Mouse (Mus musculus): ENCODE measurements at regions not wholly inside any gene's neighbourhood (a gene's known extent, or its start where the extent isn't known, plus 50 kb on each side); places are given as distances from the start of the nearest gene placed in this dataset.

DNA sequence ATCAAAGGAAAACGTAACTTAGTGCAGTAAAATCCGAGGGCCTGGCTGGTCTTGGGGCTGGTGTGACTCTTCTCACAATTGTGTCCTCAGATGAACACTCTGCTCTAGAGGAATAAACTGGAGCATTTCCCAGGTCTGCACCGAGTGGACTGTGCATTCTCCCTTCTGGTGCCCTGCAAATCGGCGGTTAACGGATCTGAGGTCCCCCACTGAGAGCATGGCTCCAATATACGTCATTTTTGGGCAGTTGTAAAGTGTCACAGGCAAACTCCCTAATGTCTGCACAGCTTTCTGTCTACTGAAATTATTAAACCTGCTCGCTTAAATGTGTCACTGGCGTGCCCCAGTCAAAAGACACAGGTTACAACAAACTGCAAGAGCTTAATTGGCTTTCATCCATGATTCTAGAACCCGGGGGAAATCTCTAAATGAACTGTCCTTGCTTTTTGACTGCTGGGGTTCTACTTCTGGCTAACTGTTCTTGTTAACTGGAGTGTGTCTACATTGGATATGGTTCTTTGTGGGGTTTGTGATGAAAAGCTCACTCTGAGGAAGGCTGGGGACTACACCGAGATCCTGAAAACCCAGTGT is 93.7 kb upstream of the Gm47985 start:
- DNase-seq (ENCODE audit: low read depth): no peak

GRCm38 (mm10) chr1:151092035-151092434 is 90.3 kb upstream of the Gm47985 start:
- no peak for DNase-seq (ENCODE audit: low read depth)

DNA sequence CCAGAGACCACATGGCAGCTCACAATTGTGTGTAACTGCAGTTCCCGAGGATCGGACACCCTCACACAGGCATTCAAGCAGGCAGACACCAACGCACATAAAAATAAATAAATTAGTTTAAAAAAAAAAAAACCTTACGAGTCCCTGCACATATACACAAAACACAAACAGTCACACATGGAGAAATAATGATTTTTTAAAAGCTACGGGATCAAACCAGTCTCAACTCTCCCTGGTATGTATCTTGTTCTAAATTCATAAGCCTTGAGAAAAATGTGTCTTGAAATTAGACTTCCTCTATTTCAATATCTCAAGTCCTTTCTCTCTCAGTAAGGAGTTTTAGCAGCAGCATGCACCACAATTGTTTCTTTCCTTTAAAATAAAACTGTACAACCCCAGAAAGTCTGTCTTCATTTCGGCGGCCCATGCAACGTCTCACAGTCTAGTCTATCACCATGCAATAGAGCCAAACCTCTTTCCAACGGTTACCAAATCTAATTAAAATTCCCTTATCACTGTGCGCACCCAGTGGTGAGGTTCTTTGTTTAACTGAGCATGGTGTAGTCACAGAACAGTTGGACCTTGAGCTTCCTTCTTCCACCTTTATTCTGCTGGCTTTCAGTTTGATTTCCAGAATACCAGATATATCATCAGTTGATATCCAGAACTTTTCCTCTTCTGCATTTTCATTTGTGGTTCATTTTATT is 86.8 kb upstream of the Gm47985 start:
- DNase-seq (ENCODE audit: low read depth): no peak

GRCm38 (mm10) chr1:151096079-151096478 is 86.3 kb upstream of the Gm47985 start:
- DNase-seq (ENCODE audit: low read depth): no peak

GRCm38 (mm10) chr1:151097506-151097905 is 84.8 kb upstream of the Gm47985 start:
- no peak for DNase-seq (ENCODE audit: low read depth)

DNA sequence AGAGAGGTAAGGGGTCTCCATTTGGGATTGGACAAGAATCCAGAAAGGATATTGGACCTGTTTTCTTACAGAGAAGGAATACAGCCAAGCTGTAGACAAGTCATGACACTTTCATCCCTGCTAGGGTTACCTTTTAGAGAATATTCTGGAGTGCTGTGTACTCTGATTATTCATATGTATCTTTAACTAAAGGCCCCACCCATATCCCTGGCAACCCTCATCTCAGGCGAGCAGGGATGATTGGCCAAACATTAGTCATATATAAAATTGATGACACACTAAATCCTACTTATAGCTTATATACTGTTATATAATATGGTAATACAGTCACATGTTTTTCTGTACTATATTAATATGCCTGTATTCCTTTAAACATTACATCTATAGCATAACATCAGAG is 83.6 kb upstream of the Gm47985 start:
- DNase-seq (ENCODE audit: low read depth): no peak

DNA sequence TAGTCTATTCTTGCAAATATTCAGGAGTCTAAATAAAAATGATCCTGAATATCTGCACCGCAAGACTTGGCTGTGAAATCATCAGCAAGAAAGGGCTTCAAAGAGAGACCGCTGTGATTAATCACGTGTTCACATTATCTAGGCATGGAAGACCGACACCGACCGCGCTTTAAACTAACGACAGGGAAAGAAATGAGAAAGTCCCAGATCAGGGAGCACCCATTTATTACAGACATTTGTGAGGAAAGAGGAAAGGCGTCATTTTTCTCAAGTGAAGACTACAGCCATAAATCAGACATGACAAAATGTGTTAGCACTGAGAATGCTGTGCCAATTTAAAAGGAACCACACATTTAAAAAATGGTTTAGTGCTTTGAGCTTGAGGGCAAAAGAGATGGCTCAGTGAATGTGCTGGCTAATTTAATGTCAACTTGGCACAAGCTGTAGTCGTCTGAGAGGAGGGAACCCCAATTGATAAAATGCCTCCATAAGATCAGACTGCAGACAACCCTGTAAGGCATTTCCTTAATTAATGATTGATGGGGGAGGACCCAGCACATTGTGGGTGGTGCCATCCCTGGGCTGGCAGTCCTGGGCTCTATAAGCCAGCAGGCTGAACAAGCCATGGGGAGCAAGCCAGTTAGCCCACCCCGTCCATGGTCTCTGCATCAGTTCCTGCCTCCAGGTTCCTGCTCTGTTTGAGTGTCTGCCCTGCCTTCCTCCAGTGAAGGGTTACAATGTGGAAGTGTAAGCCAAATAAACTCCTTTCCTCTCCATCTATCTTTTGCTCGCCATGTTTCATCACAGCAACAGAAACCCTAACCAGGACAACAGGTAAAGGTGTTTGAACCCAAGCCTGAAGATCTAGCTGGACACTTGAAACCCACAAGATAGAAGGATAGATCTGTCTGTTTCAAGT is 81.5 kb upstream of the Gm47985 start:
- DNase-seq (ENCODE audit: low read depth): no peak

DNA sequence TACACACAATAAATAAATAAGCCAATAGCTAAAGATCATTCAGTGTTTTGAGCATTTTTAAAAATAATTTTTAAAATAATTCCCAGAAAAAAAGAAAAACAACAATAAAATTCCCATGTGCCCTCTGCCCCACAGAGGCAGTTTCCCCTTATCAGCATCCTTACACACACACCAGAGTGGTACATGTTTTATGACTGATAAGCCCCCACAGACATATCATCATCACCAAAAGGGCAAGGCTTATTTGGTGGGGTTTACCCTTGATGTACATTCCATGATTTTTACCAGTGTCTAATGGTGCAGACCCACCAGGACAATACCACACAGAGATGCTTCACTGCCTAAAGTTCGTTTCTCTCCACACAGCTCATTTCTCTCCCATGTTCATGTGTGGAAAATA is 80.8 kb upstream of the Gm47985 start:
- DNase-seq (ENCODE audit: low read depth): no peak

- no peak for DNase-seq (ENCODE audit: low read depth)
These were observed 80.3 kb upstream of the Gm47985 start for GRCm38 (mm10) chr1:151102061-151102460.

- no peak for DNase-seq (ENCODE audit: low read depth)
These were observed 79.5 kb upstream of the Gm47985 start for GRCm38 (mm10) chr1:151102646-151103391.

DNA sequence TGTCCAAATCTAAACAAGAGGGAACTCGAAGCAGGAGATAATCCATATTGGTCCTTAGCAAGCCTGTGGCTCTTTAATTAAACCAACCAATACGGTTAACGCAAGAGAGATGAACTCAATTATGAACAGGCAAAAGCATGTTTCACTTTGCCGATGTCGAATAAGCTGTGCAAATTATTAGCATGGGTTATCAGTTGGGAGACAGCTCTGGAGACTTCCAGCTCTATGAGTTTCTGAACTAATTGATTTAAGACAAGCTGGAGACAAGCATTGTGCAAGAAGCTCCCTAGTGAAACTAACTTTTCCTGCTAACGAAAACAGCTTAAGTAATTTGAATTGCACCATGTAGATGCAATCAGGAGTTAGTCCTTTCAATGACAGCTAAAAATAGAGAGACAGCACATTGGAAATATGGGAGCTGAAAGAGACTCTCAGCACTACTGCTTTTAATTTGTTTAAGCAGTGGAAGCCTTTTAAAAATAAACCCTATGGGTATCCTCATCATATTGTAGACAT is 78.8 kb upstream of the Gm47985 start:
- no peak for DNase-seq (ENCODE audit: low read depth)

- DNase-seq (ENCODE audit: low read depth): no peak
These were observed 78.0 kb upstream of the Gm47985 start for GRCm38 (mm10) chr1:151104346-151104745.

DNA sequence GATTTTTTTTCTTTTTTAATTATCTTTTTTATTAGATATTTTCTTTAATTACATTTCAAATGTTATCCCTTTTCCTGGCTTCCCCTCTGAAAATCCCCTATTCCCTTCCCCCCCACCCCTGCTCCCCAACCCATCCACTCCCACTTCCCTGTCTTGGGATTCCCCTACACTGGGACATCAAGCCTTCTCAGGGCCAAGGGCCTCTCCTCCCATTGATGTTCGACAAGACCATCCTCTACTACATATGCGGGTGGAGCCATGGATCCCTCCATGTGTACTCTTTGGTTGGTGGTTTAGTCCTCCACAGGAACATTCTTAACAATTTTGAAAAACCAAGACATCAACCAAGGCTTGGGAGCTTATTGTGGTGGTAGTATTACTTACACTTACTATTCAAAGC is 77.5 kb upstream of the Gm47985 start:
- DNase-seq (ENCODE audit: low read depth): no peak

- DNase-seq (ENCODE audit: low read depth): no peak
These were observed 77.1 kb upstream of the Gm47985 start for GRCm38 (mm10) chr1:151105251-151105650.

GRCm38 (mm10) chr1:151107401-151107800 is 74.9 kb upstream of the Gm47985 start:
- DNase-seq (ENCODE audit: low read depth): no peak

- no peak for DNase-seq (ENCODE audit: low read depth)
These were observed 73.0 kb upstream of the Gm47985 start for GRCm38 (mm10) chr1:151109333-151109732.

GRCm38 (mm10) chr1:151110412-151110811 is 71.9 kb upstream of the Gm47985 start:
- no peak for DNase-seq (ENCODE audit: low read depth)

DNA sequence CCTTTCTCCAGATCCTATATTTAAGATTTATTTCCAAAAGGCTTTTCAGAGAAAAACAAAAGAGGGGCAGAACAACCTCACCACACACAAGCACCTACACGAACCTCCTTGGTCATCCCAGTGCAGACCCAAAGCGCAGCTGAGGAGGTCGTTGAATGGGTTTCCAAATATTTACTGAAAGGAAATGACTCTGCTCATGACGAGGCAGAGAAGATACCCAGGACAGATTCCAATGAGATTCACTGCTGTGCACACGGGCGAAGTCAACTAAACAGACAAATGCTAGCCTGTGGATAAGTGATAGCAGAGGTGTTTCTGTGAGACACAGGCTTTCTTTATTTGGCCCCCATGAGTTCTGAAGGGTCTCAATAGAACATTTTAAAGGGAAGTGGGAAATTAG is 70.7 kb upstream of the Gm47985 start:
- no peak for DNase-seq (ENCODE audit: low read depth)

DNA sequence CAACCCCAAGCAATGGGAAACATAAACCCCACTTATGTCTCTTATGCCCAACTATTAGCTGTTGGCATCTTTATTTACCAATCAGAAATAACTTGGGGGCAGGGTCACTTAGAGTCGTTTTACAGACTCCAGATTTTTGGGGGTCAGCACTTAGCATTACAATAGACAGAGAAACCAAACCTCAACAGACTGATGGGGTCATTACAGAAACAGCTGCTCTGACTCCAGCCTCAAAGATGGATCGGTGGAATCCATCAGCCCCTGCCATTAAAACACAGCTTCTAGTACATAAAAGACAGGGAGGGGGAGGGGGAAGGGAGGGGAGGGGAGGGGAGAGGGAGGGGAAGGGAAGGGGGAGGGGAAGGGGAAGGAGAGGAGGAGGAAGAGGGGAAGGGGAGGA is 69.9 kb upstream of the Gm47985 start:
- DNase-seq (ENCODE audit: low read depth): no peak

DNA sequence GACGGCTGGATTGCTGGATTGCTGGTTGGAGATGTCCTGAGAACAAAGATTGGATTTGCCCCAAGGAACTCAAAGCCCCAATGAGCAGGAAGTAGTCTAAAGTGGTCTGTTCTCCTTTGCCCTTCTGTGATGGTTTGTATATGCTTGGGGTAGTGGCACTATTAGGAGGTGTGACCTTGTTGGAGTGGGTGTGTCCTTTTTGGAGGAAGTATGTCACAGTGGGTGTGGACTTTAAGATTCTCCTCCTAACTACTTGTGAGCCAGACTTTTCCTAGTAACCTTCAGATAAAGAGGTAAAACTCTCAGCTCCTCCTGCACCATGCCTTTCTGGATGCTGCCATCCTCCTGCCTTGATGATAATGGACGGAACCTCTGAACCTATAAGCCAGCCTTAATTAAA is 69.1 kb upstream of the Gm47985 start:
- DNase-seq (ENCODE audit: low read depth): no peak

DNA sequence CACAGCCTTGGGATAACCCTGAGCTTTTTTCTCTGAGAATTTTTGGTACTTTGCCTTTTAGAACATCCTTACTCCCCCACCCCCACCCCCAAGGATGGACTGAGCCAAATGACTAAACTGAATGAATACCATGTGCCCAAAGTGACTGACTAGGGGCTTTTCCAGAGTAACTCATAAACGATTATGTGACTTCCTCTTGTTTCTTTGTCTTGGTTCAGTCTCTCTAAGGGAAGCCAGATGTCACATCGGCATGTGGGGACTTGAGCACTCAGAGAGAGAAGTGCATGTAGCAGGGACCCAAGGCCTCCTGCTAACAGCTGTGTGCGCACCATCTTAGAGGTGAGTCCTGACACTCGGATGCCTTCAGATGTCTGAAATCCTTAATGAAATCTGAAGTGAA is 63.8 kb upstream of the Gm47985 start:
- no peak for DNase-seq (ENCODE audit: low read depth)

DNA sequence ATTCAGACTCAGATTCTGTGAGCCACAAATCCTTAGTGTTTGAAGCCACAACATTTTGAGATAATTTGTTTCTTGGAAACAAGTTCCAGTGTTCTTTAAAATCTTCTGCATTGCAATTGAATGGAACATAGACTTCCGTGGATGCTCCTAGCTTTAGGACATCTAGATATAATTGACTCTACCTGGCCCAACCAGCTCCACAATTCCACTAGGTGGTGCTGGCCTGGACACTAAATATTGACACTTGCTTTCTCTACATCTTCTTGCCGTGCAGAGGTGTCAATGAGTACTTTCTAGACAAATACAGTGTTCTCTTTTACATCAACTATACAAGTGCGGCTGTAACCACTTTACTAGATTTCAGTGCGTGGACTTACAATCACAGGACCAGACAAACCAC is 63.4 kb upstream of the Gm47985 start:
- DNase-seq (ENCODE audit: low read depth): no peak
